Mouse (Mus musculus) thymus, adult 2 months (tissue): ENCODE results near the gene Hbq1b.

Experiments used
- CTCF ChIP-seq: fragments of 200-500 bp; IDR thresholded peaks from 2 replicates; pipeline ENCODE4 v1.5.1; 2012; ENCODE audit warnings: mild to moderate bottlenecking, control low read depth, low read length, moderate library complexity, borderline replicate concordance; ENCODE audit not compliant: control insufficient read depth, poor library complexity, insufficient read depth; ENCODE audit errors: extremely low read depth
- POLR2A ChIP-seq: fragments of 200-500 bp; IDR thresholded peaks from 2 replicates; pipeline ENCODE4 v1.6.1; 2012; ENCODE audit warnings: mild to moderate bottlenecking, low read length, control low read depth, moderate library complexity; ENCODE audit not compliant: control insufficient read depth, poor library complexity, insufficient read depth; ENCODE audit errors: extremely low read depth

DNA sequence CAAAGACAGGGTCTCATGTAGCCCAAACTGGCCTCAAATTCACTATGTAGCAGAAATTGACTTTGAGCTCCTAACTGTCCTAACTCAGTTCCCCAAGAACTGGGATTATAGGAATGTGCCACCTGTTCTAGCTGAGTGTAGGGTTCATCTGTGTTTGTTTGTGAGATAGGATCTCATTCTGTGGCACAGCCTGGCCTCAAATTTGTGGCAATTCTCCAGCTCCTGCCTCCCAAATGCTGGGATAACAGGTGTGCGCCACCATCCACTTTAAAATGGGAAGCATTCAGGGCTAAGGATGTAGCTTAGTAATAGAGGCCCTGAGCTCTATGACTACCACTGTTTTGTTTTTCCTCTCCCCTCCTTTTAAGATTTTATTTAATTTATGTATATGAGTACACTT lies 33.6 kb upstream of the Hbq1b start:
- TF ChIP-seq CTCF (no peak), POLR2A (no peak)
